Mouse (Mus musculus) neutrophil, adult 5-6 weeks (primary cell): Measurements from ENCODE around the gene Olfr550. TPM values are rescaled to one million over a fixed set of nuclear protein-coding genes. Genes with fewer than 3 reads are reported as not detected.
"Not testable (repeated sequence)": the region's sequence is repeated elsewhere in the genome, so short reads cannot be mapped to it uniquely, and the experiment has no call there.

Experiments
- ATAC-seq: fragments of 151-379, 151-347 bp; 2 replicates; pipeline ENCODE4 v1.8.0; 2017; ENCODE audit warnings: mild to moderate bottlenecking, moderate TSS enrichment; ENCODE audit not compliant: insufficient number of reproducible peaks, poor library complexity, low FRiP score, severe bottlenecking; ENCODE audit errors: extremely low read depth
- total RNA-seq: library from RNA; stranded (forward); fragments of 200-1000 nt; gene quantifications from 2 replicates; pipeline ENCODE4 v1.2.3, GENCODE M21; 2017

Olfr550 gene
- 0.12 TPM in 1 of 2 replicates, not detected in the other for total RNA-seq

DNA sequence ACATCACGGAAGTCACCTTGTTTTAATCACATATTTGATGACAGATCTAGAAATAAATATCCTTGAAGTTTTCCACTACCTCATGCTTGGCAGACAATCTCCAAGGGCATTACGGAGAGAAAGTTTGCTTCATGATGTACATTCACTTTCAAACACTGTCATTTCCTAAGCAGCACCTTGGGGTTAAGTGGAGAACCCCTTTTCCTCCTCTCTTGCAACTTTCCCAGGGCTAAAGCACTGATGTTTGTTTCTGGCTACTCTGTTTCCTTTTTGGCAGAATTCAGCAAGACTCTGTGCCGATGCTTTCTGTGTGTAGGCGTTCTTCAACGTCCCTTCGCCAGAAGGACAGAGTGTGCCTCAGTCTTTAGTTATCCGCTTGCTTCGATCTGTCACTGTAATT lies at the start of gene Olfr550:
TSS of gene Olfr550 (plus strand) at position 301 of the 400 bp plus-strand sequence.
- ATAC-seq: no peak

DNA sequence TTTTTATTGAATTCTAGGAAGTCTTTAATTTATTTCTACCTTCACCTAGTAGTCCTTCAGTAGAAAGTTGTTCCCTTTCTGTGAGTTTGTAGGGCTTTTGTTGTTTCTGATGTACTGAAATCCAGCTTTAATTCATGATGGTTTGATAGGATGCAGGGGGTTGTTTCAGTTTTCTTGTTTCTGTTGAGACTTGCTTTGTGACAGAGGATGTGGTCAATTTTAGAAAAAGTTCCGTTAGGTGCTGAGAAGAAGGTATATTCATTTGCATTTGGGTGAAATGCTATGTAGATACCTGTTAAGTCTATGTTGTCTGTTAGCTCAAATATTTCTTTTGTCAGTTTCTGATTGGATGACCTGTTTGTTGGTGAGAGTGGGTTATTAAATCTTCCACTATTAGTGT lies 42.2 kb upstream of the Olfr550 start:
- ATAC-seq: no peak

DNA sequence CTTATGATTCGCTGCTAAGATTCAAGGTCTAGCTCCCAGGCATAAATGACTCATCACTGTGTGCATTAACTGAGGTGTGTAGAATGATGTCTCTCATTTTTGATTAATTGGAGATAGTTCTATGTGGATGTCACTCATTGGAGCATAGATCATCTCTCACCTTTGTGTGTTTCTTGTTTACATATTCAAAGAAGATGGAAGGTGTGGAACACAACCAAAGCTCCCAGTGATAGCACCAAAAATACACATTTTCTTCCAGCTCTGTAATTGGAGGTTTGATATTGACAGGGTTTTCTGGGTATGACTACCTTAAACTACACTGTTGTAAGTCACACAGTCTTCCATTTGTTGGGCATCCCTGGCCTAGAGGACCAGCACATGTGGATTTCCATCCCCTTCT lies 36.8 kb upstream of the Olfr550 start, which contains the start of gene Olfr547:
TSS of gene Olfr547 (plus strand) at position 301 of the 400 bp plus-strand sequence.
- ATAC-seq: no peak

DNA sequence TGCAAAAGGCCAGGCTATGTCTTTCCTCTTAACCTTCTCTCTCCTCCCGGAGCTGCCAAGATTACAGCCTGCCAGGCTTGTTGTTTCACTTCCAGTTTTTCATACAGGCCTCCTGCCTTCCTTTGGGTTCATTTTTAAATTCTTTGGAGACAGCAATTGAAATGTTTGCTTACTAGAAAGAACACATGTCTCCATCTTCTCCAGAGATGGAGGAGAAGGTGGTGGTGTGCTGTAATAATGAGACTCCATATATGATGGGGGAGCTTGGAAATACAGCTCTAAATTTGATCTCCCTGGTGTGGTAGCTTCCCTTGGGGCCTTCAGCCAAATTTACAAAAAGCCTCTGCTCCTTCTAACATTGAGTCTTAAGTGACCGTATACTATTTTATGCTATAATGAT lies 30.6 kb upstream of the Olfr550 start, which contains the start of gene Olfr548-ps1:
TSS of gene Olfr548-ps1 (plus strand) at position 301 of the 400 bp plus-strand sequence.
- no peak for ATAC-seq

DNA sequence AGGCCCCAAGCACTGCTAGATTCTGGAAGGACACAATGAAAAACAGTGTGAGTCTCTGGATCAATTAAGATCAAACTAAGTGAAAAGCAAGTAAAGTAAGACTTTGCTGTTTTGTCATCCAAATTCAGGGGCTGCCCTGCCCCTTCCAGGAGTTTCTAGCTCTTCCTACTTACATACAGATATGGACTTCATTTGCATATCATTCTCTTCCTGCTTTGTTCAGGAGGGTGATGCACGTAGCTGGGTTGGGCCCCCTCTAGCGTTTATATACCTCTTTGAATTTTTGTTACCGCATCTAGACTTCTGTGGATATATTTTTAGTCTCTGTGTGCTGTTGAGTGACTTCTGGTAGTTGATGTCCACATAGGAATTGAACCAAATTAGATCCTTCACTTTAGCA lies 30.0 kb upstream of the Olfr550 start:
- no peak for ATAC-seq

DNA sequence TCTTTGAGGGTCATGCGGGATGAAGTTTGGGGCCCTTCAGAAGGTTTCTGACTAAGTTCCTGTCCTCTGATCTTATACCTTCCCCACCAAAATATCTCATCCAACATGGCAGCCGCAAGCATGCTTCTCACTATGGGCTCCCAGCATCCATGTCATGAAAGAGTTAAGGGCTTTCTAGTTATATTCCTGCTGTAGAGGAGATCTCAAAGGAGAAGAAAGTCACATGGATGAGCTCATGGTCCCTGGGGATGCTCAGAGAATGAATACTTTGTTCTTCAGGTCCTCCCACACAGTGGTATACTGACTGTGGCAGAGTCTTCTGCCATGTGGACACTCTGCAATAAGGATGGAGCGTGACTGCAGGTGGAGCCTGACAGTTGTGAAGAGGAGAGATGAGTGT lies 21.7 kb upstream of the Olfr550 start, which contains the start of gene Olfr549:
TSS of gene Olfr549 (plus strand) at position 301 of the 400 bp plus-strand sequence.
- no peak for ATAC-seq

DNA sequence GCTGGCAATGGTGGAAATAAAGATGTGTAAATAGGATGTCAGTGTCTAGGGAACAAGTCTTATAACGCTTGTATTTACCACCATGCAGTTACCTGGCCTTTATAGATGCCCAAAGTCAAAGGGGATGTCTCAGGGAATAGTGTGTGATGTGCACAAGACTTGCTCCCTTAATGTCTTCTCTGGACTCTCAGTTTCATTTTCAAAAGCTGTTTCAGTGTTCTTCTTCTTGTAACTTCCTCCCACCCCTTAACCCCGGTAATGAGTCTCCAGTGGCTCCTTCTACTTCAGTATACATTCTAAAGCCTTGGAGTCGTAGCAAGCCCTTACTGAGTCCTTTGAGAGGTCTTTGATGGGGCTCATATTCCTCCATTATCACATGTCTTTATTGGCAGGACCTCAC lies 18.0 kb upstream of the Olfr550 start:
- ATAC-seq: no peak

DNA sequence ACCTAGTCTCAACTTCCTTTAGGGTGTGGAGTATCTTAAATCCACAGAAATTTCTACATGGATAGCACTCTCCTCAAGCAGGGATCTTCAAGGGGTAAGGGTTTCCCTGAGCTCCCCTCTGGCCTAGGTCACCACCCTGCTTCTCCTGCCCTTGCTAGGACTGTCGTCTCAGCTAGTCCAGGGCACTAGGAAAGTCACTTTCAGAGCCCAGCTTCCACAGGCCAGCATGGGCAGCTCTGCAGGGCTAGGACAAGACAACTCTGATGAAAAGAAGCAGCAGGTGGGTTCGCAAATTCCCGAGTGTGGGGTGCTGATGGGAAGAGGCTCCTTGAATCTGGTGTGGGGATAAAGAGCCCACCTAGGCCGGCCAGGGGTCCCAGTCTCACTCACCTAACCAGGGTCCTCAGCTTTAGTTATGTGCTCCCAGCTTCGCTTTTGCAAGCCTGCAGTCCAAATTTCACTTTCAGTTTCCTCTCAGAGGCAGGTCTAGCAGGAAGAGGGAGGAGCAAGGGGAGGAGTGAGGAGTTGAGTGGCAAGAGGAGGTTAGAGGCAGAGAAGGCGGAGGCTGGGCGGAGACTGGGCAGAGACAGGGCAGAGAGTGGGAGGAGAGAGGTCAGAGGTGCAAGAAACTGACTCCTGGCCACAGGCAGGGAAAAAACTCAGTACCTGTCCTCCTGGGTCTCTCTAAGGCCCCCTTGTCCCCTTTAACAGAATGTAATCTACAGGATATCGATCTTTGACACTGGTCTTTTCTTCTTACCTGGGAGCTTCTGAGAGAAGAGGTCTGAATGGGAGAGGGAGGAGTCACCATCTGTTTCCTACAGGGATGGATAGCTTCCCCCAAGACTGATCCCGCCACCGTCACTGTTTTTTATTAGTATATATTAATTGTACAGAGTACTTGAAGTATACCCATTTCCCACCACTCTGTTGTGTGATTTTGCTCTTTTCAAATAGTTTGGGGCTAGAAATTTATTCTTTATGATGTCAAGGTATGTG lies 5.9 kb upstream of the Olfr550 start, which contains the start of gene Trim21:
TSS of gene Trim21 (minus strand) at position 488 of the 999 bp plus-strand sequence.
- ATAC-seq: peak; percentile 100

DNA sequence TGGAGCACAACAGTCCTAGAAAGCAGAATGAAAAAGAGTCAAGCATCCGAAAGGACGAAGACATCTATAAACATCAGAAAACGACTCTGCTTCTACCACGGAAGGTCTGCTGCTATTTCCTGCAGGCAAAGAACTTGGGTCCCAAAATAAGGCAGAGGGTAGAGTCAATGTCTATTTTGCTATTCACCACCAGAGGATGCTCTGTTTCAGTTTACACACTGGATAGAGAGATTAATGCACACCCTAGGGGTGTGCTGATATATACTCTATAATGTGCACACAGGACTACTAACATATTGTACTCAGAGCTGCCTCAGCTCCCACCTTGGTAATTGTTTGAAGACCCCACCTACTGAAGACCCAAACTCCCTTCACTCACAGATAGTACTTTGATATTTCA lies 5.0 kb upstream of the Olfr550 start:
- no peak for ATAC-seq

DNA sequence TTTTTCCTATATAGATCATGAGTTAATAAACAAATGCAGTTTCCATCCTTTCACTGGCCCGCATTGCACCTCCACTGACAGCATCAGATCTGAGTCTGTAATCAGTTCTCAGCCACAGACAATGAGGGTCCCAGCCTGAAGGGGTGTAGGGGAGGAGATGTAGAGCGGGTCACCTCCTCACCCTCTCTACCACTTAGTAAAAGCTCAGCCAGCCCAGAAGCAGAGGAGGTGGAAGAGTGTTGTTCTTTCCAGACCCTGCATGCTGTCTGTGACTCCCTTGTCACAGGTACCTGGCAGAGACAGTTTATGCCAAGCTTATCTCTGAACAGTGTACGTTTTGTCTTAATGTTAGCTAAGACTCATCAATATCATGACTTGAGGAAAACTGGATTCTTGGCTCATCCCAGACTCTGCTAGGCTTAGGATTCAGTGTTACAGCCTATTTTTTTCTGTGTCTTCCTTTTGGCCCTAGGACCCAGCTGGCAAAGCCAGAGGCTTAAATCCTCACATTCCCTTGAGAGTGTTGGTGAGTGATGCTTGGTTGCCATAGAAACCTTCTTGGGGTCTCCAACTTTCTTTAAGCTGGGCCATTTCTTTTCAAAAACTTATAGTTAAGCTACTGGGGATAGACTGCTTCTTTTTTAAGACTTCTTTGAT lies 2.1 kb downstream of the Olfr550 start:
- no peak for ATAC-seq

DNA sequence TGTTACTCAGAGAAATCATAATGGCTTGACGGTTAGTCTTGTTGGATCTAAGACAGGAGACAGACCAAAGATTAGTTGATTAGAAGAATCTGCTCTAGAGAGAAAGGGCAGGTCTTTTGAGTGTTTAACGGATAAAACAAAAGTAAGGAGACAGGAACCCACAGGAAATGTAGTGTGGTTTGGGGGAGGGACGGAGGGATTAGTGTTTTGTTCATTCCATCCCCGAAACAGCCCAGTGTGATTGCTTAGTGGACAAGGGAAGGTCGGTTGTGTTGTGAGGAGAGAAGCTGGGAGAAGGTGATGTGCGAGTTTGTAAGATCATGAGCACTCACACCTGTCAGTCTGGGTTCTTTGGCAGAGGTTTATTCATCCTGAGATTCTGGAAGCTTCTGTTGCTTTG lies 4.8 kb downstream of the Olfr550 start:
- no peak for ATAC-seq

DNA sequence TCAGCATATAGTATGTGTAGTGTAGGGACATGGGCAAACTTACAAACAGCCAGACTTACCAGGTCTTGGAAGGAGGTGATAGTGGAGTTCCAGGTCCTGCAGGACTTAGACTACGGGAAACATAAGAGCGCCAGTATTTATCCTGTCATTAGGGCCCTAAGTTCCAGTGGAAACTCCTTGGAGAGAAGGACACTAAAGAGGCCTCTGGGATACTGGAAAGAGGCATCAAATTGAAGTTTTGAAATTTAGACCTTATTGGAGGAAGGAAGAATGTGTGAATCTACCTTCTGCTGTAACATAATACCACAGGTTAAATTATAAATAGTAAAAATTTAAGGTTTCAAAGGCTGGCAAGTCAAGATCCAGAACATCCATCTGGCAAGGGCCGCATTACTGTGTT lies 20.5 kb downstream of the Olfr550 start, which contains the start of gene Olfr551:
TSS of gene Olfr551 (minus strand) at position 101 of the 400 bp plus-strand sequence.
- no peak for ATAC-seq

DNA sequence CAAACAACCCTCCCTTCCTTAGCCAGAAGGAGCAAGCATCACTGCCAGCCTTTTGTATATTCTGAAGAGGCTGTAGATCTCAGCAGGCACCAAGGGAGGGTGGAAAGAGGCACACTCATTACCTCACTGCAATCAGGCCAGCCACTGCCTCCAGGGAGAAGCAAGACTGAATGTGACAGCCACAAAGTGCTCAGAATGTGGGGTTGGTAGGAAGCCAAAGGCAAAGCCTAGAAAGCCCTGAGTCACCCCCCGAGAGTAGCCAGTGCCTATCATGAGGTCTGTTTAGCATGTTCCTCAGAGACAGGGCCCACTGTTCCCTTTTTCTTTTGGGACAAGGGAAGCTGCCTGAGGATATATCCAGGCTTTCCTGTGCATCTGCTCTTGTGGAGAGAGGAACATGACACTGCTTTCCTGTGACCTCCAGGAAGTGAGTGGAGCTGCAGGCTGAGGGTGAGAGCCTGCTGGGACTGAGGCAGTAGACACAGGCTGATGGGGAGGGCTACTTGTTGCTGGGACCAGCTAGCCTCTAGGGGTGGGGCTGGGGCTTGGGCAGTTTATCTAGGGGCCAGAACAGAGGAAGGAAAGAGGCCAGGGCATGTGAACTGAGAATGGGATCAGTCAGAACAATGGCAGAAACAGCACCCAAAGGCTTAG lies 26.3 kb downstream of the Olfr550 start, which contains the start of gene Olfr552:
TSS of gene Olfr552 (plus strand) at position 393 of the 654 bp plus-strand sequence.
- ATAC-seq: no peak

DNA sequence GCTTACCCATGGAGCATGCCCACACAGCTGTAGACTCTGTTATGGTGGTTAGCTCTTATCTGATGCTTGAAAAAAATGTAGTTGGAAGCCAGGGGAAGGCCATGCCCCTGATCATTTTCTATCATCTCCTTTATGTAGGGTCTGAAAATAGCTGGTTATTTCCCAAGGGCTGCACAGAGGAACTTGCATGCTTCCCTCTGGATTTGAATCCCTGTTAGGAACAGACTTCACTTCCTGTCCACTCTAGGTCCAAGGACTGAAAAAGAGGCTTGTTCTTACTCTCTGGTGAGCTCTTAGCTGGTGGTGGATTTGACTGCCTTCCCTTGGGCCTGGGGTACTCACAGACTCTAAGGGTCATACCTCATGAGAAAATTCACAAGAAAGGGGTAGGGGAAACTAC lies 46.9 kb downstream of the Olfr550 start, which contains the start of gene Olfr553:
TSS of gene Olfr553 (minus strand) at position 101 of the 400 bp plus-strand sequence.
- ATAC-seq: no peak

DNA sequence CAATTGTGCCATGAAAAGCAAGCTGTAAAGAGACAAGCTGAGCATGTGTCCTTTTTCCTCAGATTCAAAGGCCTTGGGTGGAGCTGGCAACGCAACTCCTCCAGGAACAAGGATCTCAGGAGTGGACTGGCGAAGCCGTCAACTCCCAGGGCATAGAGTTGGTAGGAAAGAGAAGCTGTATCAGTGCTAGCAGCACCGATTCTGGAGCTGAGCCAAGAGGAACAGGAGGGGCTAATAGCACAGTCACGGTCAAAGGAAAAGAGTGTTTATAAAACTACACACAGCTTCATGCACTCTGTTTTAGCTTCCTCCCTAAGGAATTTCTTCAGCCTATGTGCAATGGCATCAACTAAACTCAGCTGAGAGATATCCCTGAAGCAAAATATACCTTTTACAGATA lies 48.4 kb downstream of the Olfr550 start:
- ATAC-seq: no peak

DNA sequence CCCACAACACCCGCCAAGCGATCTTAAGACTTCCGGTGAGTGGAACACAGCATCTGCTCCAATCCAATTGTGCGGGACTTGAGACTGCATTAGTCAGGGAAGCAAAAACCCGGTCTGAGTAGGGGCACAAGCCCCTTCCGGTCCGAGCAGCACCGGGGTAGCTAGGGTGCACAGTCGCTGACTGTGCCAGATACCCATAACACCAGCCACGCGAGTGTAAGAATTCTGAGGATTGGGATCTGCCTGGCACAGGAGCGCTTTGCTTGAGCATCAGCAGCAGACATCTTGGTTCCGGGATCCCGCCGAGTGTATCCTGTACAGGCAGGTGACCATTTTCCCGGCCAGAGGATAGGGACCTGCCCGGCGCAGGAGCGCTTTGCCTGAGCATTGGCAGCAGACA lies 49.1 kb downstream of the Olfr550 start:
- not testable (repeated sequence) for ATAC-seq
